Mouse (Mus musculus): ENCODE data around the gene Klhl31.

Klhl31 gene

DNA sequence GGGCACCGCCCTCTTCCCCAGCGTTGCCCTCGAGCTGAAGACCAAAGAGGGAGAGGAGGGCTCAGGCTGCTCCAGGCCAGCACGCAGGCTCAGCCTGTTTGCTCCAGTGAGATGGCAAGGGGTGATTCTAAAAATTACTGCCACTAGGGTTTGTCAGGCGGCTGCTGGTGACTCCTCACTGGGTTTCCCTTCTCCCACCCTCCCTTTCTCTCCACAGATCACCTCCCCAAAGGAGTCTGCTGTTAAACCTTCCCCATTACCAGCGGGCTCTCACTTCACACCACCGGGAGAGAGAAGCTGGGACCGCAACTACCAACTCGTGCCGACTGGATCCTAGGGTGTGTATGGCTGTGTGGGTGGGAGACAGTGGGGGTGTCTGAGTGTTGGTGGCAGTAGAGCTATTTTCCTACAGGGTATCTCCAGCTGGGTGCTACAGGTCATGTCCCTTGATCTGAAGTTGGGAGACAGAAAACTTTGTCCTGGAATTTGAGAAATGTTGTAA lies at the start of gene Klhl31:
TSS of gene Klhl31 (plus strand) at position 51 of the 502 bp plus-strand sequence.
- DNase-seq, result no peak

DNA sequence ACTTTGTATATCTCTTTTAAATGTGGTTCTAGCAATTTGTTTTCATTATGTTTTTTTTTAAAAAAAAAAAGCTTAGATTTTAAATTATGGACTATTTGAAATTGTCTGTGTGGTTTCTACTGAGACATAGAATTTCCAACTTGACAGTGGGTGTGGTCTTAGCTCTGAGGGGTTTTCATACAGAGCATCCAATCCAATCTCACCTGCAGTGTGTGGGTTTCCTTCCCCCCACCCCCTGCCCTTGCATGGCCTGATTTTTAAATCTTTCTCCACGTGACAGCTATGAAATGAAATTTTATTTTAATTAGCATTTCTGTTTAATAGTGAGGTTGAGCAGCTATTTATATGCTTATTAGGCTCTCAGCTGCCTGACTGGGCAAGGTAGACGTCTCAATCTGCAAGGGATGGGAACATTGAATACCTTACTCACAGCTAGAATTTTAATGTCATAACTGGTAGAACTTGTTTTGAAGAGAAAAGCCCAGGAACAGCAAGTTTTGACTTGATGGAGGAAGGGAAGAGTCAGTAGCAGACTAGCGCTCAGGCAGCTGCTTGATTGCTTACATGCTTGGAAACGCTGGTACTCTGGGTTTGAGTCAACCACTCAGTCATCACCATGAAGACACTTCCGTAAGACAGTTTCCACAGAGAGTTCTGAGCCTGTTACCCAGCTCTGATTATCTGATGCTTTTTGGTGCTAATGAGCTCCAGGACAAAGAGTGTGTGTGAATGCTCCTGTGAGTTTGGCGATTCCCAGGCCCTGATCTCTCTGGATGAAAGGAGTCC lies 49.3 kb upstream of the Klhl31 start:
- DNase-seq, result no peak

DNA sequence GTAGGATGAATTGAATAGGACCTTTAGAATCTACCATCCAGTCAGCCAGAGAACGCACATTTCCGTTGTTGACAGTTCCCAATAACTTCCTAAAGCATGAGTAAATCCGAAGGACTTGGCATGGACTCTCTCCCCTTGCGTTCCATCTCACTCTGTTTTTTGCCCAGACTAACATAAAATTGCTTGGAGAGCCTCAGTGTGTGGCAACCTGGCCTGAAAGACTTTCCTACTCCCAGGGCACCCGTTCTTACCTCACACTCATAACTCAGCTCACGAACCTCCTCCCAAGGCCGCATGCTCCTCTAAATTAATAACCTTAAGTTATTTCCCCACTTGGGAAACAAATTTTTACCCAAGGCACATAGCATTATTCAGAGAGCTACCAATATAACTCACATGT lies 48.7 kb upstream of the Klhl31 start:
- no peak for DNase-seq

- no peak for DNase-seq
Measured at GRCm38 (mm10) chr9:77589496-77589895, 46.8 kb upstream of the Klhl31 start.

DNA sequence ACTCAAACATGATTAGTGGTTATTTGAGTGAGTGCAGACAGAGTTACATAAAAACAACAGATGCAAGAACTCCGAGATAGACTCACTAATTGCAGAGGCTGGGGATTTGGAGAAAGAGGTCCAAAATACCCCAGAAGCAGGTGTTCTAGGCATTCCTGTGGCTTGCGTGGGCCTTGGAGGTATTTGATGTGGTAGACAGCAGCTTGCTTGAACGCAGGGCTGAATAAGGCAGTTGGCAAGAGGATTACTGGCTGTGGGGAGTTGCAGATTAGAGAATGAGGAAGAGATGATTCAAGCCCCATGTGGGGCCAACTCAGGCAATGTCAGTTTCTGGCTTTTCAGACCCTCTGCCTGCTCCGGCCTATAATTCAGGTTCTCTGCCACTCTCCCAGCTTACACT lies 43.9 kb upstream of the Klhl31 start:
- no peak for DNase-seq

DNA sequence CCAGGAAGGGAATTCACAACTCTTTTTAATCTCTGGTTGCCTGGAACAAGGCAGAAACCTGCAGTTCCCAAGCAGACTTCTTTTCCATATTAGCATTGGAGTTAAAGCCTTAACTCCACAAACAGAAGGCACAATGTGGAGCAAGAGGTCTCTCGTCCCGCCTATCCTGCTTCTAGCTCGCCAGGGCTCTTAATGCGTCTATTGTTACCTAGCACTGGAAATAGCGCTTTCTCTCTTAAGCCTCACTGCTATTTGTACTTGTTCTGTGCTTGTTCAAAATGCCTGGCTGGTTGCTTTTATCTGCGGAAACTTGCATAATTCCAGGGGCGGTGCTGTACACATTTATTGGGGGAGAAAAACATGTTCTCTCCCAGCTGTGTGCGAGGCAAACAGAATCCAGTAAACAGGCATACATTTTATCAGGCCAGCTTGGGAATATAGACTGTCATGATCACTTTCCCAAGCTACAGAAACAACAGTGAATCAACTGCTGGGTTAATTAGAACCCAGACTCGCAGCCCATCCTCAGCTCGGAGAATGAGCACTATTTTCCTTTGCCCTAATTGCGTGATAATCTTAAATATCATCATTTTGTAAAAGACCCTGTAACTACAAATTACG lies 41.2 kb upstream of the Klhl31 start:
- no peak for DNase-seq

- peak; percentile 54 for DNase-seq
Measured at GRCm38 (mm10) chr9:77596355-77596754, 39.9 kb upstream of the Klhl31 start.

DNA sequence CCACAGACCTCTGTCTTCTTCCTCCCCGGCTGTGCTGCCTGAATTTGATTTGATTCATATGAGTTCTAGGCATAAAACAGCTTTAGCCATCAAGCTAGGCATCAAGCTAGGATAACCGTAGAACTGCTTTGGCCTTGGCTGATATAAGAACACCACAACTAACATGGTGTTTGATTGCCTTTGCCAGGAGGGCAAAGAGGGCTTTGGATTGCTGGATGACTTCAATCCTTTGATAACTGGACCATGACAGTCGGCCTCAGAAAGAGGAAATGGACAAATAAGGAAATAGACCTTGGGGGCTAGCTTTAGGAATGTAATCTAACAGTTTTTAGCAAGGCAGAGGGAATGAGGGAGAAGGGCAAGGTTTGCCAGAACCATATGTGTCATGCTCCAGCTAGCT lies 37.7 kb upstream of the Klhl31 start:
- DNase-seq, result no peak

DNA sequence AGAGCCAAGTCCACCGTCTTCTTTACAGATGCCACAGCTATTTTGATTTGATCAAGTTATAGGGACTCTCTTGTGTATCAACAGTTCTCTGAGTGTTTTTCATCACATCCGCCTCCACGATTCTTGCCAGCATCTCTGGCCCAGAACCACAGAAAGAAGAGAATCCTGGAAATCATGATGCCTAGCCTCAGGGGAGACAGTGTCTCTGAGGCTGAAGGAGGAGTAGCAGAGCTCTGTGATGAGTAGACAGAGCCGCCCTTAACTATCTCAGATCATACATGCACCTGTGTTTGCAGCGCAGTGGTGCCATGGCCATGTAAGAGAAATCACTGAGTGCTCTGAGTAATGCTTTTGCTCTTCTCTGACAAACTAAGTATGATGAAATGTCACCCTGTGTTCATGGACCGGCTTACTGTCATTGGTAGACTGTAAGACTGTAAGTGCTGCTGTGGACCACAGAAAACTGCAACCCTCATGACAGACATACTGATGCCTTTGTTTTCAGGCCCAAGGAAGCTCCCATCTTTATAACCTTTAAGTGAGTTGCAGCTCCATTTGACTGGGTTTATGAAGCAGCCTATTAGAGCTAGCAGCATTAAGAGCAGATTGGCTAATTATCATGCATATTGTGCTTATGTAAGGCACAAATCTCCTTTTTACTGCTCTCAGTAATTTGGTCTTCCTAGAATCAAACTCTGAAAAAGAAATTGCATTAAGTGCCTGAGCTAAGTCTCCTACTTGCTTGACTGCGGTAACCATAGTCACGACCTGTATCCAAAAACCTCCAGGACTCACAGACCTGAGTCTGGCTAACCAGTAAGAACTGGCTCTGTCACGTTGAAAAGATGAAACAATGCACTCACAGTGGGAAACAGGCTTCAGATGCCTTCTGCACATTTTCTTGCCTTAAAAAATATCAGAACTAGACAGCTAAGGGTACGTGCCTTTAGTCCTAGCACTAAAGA lies 33.7 kb upstream of the Klhl31 start:
- DNase-seq, result no peak

- DNase-seq, result no peak
Measured at GRCm38 (mm10) chr9:77603965-77604509, 32.3 kb upstream of the Klhl31 start.

DNA sequence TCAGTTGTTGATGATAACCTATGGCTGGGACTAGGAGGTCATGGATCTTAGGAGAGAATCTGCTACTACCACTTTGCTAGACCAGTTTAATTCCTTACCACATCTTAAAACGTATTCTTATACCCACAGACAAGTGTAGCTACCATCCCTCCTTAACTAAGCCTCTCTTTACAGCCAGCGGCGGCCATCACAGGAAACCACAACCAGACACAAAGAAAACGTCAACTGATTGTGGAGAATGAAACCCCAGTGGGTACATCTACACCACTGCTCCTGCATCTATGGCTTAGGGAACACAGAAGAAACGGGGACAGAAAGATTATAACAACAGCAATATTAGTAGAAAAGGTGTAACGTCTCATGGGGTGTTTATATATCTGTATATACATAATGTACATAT lies 29.0 kb upstream of the Klhl31 start:
- DNase-seq, result no peak

GRCm38 (mm10) chr9:77607840-77608239 lies 28.5 kb upstream of the Klhl31 start:
- DNase-seq, result no peak

DNA sequence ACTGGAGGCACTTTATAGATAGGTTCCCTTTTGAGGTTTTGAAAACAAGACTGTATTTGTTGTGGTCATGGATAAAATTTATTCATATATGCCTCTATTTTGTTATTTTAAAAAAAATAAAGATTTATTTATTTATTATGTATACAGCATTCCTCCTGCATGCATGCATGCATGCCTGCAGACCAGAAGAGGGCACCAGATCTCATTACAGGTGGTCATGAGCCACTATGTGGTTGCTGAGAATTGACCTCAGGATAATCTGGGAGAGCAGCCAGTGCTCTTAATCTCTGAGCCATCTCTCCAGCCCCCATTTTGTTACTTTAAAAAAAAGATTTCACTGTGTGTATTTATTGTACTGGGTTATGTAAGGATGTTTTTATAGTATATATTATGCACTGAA lies 25.5 kb upstream of the Klhl31 start:
- DNase-seq, result no peak

DNA sequence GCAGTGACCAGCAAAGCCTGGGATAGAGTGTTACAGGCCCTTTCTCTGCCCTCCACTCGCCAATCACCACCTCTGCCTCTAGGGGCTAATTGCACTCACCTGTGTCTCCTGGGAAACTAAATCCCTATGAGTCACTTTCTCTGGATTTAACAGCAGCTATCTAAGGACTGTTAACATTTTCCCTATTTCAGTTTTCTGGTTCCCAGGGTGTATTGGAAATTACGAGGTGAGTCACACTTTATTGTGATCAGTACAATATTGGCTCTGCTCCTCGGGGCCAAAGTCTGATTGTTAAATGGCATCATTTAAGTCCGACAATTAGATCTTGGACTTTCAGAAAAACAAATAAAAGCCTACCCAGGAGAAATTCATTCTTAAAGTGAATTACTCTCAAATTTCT lies 24.0 kb upstream of the Klhl31 start:
- DNase-seq, result no peak

- DNase-seq, result no peak
Measured at GRCm38 (mm10) chr9:77615868-77616267, 20.4 kb upstream of the Klhl31 start.

- DNase-seq, result no peak
Measured at GRCm38 (mm10) chr9:77616796-77617195, 19.5 kb upstream of the Klhl31 start.

DNA sequence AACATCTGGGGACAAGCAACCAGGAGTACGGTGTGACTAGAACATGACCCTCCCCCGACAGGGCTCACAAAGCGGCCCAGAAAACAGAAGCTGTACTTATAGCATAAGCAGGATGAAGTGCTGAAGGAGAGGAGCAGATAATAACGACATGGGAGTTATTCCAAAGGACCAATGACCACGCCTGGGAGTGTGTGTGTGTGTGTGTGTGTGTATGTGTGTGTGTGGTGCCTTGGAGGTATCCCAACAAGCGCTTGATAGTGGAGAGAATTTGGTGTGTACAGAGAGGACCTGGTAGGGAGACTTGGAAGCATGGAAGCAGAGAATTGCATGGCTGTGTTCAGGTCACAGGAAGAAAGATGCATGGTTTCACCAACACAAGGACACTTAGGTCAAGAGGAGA lies 18.5 kb upstream of the Klhl31 start:
- DNase-seq, result no peak

DNA sequence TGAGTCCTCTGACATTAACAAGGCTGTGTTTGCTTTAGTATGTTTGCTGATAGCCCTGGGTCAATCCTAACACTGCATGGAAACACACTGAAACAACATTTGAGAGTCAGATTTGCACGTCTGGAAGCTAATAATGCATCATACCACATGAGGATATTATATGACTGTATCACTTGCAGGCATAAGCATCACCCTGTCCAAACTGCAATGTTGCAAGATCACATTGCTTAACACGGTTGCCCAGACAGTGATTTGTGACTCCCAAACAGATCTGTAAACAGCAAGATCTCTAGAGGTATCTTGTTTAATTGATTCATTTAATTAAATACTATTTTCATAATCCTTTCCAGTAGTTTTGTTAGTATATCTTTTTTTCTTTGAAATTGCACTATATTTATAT lies 17.9 kb upstream of the Klhl31 start:
- DNase-seq, result no peak

DNA sequence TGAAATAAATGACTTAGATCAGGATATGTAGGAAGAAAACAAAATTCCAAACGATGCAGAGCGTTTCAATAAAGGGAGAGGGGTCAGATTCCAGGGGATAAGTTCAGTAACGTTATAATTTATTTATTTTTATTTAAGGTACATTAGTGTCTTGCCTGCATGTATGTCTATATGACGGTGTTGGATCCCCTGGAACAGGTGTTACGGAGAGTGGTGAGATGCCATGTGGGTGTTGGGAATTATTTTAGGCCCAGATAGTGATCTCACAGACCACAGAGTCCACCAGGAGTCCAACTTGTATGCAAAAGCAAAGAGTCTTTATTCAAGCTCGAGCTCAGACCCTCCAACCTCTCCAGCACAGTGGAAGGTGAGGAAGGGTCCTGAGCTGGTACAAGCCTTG lies 16.2 kb upstream of the Klhl31 start:
- no peak for DNase-seq

- DNase-seq, result no peak
Measured at GRCm38 (mm10) chr9:77620482-77620881, 15.8 kb upstream of the Klhl31 start.

DNA sequence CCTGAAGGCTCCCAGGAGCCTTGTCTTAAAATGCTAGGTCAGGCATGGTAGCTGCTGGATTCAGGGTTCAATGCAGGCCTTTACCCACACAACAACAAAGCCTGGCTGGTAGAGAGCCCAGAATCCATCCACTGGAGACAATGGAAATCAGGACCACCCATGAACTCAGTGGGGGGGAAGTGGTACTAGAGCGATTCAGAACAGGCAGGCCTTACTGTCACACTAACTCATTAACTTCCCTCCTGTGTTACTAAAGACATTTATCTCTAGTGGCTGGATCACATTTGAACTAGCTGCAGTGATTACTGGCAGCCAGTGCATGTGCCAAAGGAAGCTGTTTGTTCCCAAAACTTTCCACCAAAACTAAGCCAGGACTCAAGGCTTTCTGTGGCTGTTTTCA lies 13.4 kb upstream of the Klhl31 start:
- no peak for DNase-seq

DNA sequence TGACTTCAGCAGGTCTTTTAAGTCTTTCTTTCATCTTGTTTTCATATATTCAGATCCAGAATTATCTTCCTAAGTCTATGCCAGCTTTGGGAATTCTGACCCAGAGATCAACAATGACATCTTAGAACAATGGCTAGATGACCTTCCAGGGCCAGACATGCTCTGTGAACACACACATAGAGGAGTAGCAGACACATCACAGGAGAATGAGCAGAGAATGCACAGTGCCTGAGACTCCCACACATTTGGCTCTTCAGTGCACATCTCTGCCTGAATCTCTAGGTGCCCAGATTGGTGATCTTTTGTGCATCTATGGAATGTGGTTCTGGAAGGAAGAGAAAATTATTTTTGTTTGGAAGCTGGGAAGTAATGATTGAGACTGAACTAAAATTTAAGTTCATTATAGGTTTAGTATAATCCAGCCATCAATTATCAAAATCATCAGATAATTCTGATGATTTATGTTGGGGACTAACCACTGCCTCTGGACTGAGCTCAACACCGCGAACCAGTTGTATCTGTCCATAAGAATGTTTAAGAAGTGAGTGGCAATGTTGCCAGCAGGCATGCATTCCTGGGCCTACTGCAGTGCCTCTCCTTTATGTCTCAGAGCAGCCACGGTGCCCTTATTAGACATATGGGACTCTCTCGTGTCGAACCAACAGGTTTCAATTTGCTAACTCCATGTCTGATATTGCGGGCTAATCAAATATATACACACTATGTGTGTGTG lies 12.8 kb upstream of the Klhl31 start:
- no peak for DNase-seq
